Mouse (Mus musculus): Measurements from ENCODE around the gene Optn.

The Optn gene

DNA sequence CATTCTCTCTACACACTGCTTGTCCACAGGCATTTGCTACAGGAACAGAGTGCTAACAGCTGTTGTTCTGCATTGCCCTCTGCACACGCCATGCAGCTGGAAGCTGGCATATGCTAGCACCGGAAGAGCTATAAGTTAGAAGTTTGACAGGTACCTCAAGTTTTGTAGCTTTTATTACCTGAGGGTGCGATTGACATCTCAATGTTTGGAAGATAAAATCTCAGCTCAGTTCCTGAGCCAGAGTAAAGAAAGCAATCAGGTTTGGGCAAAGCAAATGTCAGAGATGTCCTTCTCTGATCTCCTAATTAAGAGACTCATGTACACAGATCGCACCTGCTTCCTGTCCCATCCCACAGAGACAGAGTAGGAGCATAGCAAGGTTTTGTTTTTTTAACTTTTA, 77.1 kb downstream of the Optn start:
- peak; percentile 10 for DNase-seq (ENCODE audit: low read depth, low spot score)

DNA sequence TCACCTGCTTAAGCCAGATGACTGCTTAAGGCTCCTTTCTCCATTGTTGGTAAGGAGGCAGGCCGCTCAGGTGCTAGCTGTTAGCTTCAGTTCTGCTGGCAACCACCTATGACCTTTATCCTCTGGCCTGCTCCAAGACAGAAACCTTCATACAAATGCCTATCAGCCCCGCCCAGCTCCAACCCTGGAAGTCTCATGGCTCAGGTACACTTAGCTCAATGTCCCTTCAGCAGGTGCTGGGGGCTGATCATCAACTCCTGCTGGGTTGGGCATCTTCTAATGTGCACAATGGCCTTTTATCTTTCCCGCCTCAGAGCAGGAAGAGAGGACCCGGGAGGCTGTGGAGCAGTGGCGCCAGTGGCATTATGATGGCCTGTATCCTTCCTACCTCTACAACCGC, 78.9 kb downstream of the Optn start:
- no peak for DNase-seq (ENCODE audit: low read depth, low spot score)

DNA sequence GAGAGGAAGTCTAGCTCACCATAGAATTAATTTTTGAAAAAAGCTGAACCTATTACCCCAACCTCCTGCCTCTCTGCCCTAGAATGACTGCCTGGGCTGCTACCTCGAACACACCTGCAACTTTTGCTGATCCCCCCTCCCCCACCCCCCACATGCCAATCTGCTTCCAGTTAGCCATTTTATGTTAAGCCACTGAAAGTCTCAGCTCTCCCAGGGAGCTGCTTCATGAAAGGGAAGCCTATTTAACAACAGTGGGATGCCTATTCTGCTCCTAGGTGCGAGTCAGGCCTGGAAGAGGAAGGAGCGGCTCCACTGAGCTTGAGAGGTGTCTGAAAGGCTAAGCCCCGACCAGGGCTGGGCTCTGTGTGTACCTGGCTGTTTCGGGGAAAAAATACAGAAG, 79.9 kb downstream of the Optn start:
- no peak for DNase-seq (ENCODE audit: low read depth, low spot score)

DNA sequence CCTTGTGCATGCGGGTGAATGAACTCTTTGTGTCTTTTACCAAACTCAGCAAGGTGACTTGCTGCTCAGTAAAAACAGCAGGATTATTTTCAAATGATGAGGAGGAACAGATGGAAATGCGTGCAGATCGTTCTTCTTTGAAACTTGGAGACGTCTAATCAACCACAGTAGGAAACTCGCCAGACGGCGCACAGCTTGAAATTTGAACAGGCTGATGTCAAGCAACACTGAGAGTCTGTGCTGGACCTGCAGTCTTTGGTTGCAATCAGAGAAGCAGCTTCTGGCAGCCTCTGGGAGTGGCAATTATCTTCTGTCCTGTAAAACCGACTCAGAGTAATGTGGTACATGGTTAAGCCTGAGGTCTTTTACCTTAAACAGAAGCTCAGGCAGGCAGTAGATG, 85.8 kb downstream of the Optn start:
- DNase-seq (ENCODE audit: low read depth, low spot score): peak; percentile 30

DNA sequence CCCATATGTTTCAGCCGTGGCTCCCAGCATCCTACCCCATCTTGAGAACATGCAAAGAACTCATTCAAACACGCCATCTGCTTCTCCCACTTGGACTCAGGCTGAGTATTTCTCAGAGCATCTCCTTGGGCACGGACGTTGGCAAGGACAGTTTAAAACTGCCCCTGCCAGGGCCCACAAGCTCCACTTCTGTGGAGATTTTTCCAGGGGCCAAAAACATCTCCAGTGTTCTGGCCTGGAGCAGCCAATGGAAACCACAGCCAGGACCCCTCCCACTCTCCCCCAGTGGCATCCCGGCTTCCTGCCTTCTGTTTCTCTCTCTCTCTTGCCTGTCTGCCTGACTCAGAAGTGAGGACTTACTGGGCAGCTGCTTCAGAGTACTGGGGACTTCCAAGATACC, 88.0 kb downstream of the Optn start, which contains the start of gene Ucma:
Ucma (plus strand) TSS at position 316 of the 400 bp plus-strand sequence.
- DNase-seq (ENCODE audit: low read depth, low spot score): no peak

Measured in mesoderm, embryonic 11.5 days (tissue).